Mouse (Mus musculus) CH12.LX (cell line): ENCODE measurements around the gene Cdhr2. TPM values are rescaled to one million over a fixed set of nuclear protein-coding genes. Genes with fewer than 3 reads are reported as not detected.

Source experiments
- DNase-seq: peaks from one replicate; pipeline ENCODE4 v3.0.0-alpha.2; 2013; ENCODE audit errors: extremely low read depth
- H3K27ac ChIP-seq: 2 replicates; pipeline ENCODE4 v1.5.1; 2012; ENCODE audit warnings: low read depth, mild to moderate bottlenecking, control low read depth, moderate library complexity; ENCODE audit not compliant: insufficient read depth
- H3K27me3 ChIP-seq: replicated peaks from 2 replicates; pipeline ENCODE3; 2012; ENCODE audit warnings: inconsistent platforms
- H3K36me3 ChIP-seq, 2 experiments: replicated peaks in 1 of 2; 2 replicates each; pipeline versions ENCODE3 to v1.6.1; 2012; ENCODE audit warnings: inconsistent platforms in 1 of 2, low read length in 1 of 2, mild to moderate bottlenecking in 1 of 2, mixed read lengths in 1 of 2, moderate library complexity in 1 of 2; ENCODE audit not compliant: control insufficient read depth in 1 of 2, insufficient read depth in 1 of 2
- H3K4me1 ChIP-seq, 2 experiments: 2 replicates each; pipeline ENCODE4 v1.6.1; 2012; ENCODE audit warnings: inconsistent platforms in 1 of 2, moderate library complexity in 1 of 2; ENCODE audit not compliant: insufficient read depth in 2 of 2, control insufficient read depth in 1 of 2
- H3K4me2 ChIP-seq: 2 replicates; pipeline ENCODE4 v1.6.1; 2012; ENCODE audit warnings: low read depth, mild to moderate bottlenecking, control low read depth; ENCODE audit not compliant: poor library complexity, insufficient read depth, severe bottlenecking
- H3K4me3 ChIP-seq, 3 experiments: fragments of 150-350 bp in 1 of 3; sonication (generic) in 1 of 3; replicated peaks in 1 of 3; 2 replicates each; pipeline versions ENCODE3 to v1.5.1; 2011 to 2012; ENCODE audit warnings: low read depth in 2 of 3, low read length in 2 of 3, mild to moderate bottlenecking in 2 of 3, moderate library complexity in 2 of 3, control low read depth in 1 of 3, improper control_type of control experiment in 1 of 3, inconsistent platforms in 1 of 3, mixed read lengths in 1 of 3; ENCODE audit not compliant: poor library complexity in 1 of 3
- H3K79me2 ChIP-seq: replicated peaks from 2 replicates; pipeline ENCODE4 v1.6.1; 2012; ENCODE audit warnings: mild to moderate bottlenecking, moderate library complexity; ENCODE audit not compliant: control insufficient read depth, poor library complexity, insufficient read depth, severe bottlenecking; ENCODE audit errors: extremely low read depth
- H3K9ac ChIP-seq: 2 replicates; pipeline ENCODE4 v1.6.1; 2012; ENCODE audit warnings: low read depth, mild to moderate bottlenecking, control low read depth, moderate library complexity; ENCODE audit not compliant: insufficient read depth
- H3K9me3 ChIP-seq: replicated peaks from 2 replicates; pipeline ENCODE3; 2012; ENCODE audit warnings: low read length, inconsistent platforms, mixed read lengths
- BHLHE40 ChIP-seq: IDR thresholded peaks from 2 replicates; pipeline ENCODE4 v1.6.1; 2011; ENCODE audit warnings: mild to moderate bottlenecking, low read depth, low read length, improper control_type of control experiment
- CHD1 ChIP-seq: IDR thresholded peaks from 2 replicates; pipeline ENCODE4 v1.6.1; 2012; ENCODE audit warnings: low read depth, low read length, improper control_type of control experiment, inconsistent platforms
- CTCF ChIP-seq, 2 experiments: IDR thresholded peaks in 1 of 2; conservative IDR thresholded peaks in 1 of 2; 2 replicates each; pipeline ENCODE4 v1.5.1; 2011 to 2012; ENCODE audit warnings: low read depth in 2 of 2, low read length in 2 of 2, improper control_type of control experiment in 1 of 2, inconsistent platforms in 1 of 2, mild to moderate bottlenecking in 1 of 2, moderate library complexity in 1 of 2
- E2F4 ChIP-seq: IDR thresholded peaks from 2 replicates; pipeline ENCODE4 v1.6.1; 2011; ENCODE audit warnings: low read depth, low read length, improper control_type of control experiment; ENCODE audit not compliant: insufficient replicate concordance
- ELF1 ChIP-seq: IDR thresholded peaks from 2 replicates; pipeline ENCODE4 v1.6.1; 2014; ENCODE audit warnings: low read depth, mild to moderate bottlenecking, inconsistent platforms, low read length, improper control_type of control experiment
- ETS1 ChIP-seq: conservative IDR thresholded peaks from 2 replicates; pipeline ENCODE4 v1.6.1; 2012; ENCODE audit warnings: low read depth, mild to moderate bottlenecking, inconsistent platforms, low read length, improper control_type of control experiment, moderate library complexity
- JUND ChIP-seq: conservative IDR thresholded peaks from 2 replicates; pipeline ENCODE4 v1.6.1; 2011; ENCODE audit warnings: low read depth, low read length, improper control_type of control experiment
- KAT2A ChIP-seq: IDR thresholded peaks from 2 replicates; pipeline ENCODE4 v1.6.1; 2012; ENCODE audit warnings: low read length, improper control_type of control experiment, inconsistent platforms; ENCODE audit not compliant: insufficient replicate concordance
- MAFK ChIP-seq: IDR thresholded peaks from 2 replicates; pipeline ENCODE4 v1.6.1; 2011; ENCODE audit warnings: low read length, improper control_type of control experiment; ENCODE audit not compliant: insufficient replicate concordance
- MAX ChIP-seq: IDR thresholded peaks from 2 replicates; pipeline ENCODE4 v1.6.1; 2011; ENCODE audit warnings: low read length, improper control_type of control experiment
- MEF2A ChIP-seq: IDR thresholded peaks from 2 replicates; pipeline ENCODE4 v1.6.1; 2014; ENCODE audit warnings: low read depth, mild to moderate bottlenecking, inconsistent platforms, low read length, improper control_type of control experiment, borderline replicate concordance
- MXI1 ChIP-seq: IDR thresholded peaks from 2 replicates; pipeline ENCODE4 v1.6.1; 2011; ENCODE audit warnings: mild to moderate bottlenecking, low read depth, low read length, improper control_type of control experiment
- MYC ChIP-seq: IDR thresholded peaks from 2 replicates; pipeline ENCODE4 v1.6.1; 2011; ENCODE audit warnings: low read depth, mild to moderate bottlenecking, improper control_type of control experiment, low read length
- NELFE ChIP-seq: IDR thresholded peaks from 2 replicates; pipeline ENCODE4 v1.6.1; 2011; ENCODE audit warnings: low read depth, low read length, improper control_type of control experiment
- NRF1 ChIP-seq: IDR thresholded peaks from 2 replicates; pipeline ENCODE4 v1.6.1; 2014; ENCODE audit warnings: low read depth, mild to moderate bottlenecking, inconsistent platforms, low read length, improper control_type of control experiment, moderate library complexity
- PAX5 ChIP-seq: IDR thresholded peaks from 2 replicates; pipeline ENCODE4 v1.6.1; 2012; ENCODE audit warnings: low read length, inconsistent platforms, mixed read lengths
- POLR2A ChIP-seq: IDR thresholded peaks from 2 replicates; pipeline ENCODE4 v1.6.1; 2011; ENCODE audit warnings: low read depth, mild to moderate bottlenecking, improper control_type of control experiment, low read length
- POLR2AphosphoS2 ChIP-seq: IDR thresholded peaks from 2 replicates; pipeline ENCODE4 v1.6.1; 2011; ENCODE audit warnings: low read depth, low read length, improper control_type of control experiment
- RAD21 ChIP-seq: IDR thresholded peaks from 2 replicates; pipeline ENCODE4 v1.6.1; 2011; ENCODE audit warnings: low read depth, mild to moderate bottlenecking, low read length, improper control_type of control experiment, moderate library complexity
- SMC3 ChIP-seq: IDR thresholded peaks from 2 replicates; pipeline ENCODE4 v1.6.1; 2011; ENCODE audit warnings: low read depth, low read length, improper control_type of control experiment
- TBP ChIP-seq: conservative IDR thresholded peaks from 2 replicates; pipeline ENCODE4 v1.6.1; 2011; ENCODE audit warnings: low read depth, low read length, improper control_type of control experiment
- USF1 ChIP-seq: IDR thresholded peaks from 2 replicates; pipeline ENCODE4 v1.6.1; 2014; ENCODE audit warnings: low read depth, mild to moderate bottlenecking, inconsistent platforms, low read length, improper control_type of control experiment
- ZMIZ1 ChIP-seq: IDR thresholded peaks from 2 replicates; pipeline ENCODE4 v1.6.1; 2012; ENCODE audit warnings: low read depth, mild to moderate bottlenecking, inconsistent platforms, low read length, improper control_type of control experiment
- ZNF384 ChIP-seq: IDR thresholded peaks from 2 replicates; pipeline ENCODE4 v1.6.1; 2012; ENCODE audit warnings: low read depth, low read length, improper control_type of control experiment, inconsistent platforms
- dilution Hi-C: fragments of 300-500 bp; cut with MboI; formaldehyde crosslinking; loops from 2 replicates; pipeline ENCODE4 v1.14.3; 2020; ENCODE audit warnings: low sequenced_read_pairs; ENCODE audit not compliant: extremely low pct_unique_long_range_greater_than_20kb, extremely low pct_ligation_motif_present
- in situ Hi-C: fragments of 300-500 bp; cut with MboI; formaldehyde crosslinking; loops from 3 replicates; pipeline ENCODE4 v1.14.3; 2019; ENCODE audit warnings: low sequenced_read_pairs, low pct_ligation_motif_present, low pct_unique_long_range_greater_than_20kb, mixed read lengths
- polyA plus RNA-seq: library from polyadenylated mRNA; unstranded; fragments of >175 nt; gene quantifications from 2 replicates; pipeline ENCODE4 v1.2.1, GENCODE M21; 2012; ENCODE audit warnings: low read depth; ENCODE audit not compliant: insufficient read length
- total RNA-seq, 2 experiments: library from RNA; depleted of rRNA; stranded (reverse); fragments of 300-350 nt in 1 of 2; fragments of >200 nt in 1 of 2; gene quantifications; 2 replicates each; pipeline ENCODE4 v1.2.3; 2012 to 2014

Cdhr2 gene
- total and polyA plus RNA-seq, 3 experiments, result not detected

DNA sequence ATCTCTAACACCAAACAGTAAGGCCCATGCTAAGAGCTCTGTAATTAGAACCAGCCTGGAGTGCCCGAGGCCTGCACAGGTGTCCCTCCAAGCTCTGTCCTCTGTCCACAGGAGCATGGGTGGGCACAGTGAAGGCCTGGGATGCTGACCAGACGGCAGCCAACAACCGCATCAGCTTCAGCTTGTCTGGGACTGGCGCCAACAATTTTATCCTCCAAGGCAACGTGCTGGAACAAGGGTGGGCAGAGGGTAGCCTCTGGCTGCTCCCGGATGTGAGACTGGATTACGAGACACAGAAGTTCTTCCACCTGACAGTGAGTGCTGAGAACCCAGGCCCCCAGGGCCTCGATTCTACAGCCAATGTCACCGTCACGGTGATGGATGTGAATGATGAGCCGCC, 24.9 kb downstream of the Cdhr2 start:
- no peak overlapping the region for H3K4me3 ChIP-seq
- in situ Hi-C loops, result loop anchor here (10.0 kb wide), 1 partner anchor 159 kb away; no protein-coding TSS in a partner anchor
- dilution Hi-C loops, result no loop called here

GRCm38 (mm10) chr13:54736931-54737330, 35.7 kb downstream of the Cdhr2 start:
- Histone ChIP-seq H3K79me2 (no peaks in the 10 kb centered on the region), H3K4me1 (no peaks in the 10 kb centered on the region), H3K27ac (no peak overlapping the region), H3K9me3 (peaks cover 5% of the 10 kb centered on the region), H3K4me3 (no peak overlapping the region), H3K27me3 (peaks cover 67% of the 10 kb centered on the region), H3K9ac (no peak overlapping the region), H3K4me2 (no peak overlapping the region), H3K36me3 (no peaks in the 10 kb centered on the region)
- TF ChIP-seq POLR2A (no peak), USF1 (no peak), MAX (no peak), JUND (no peak), CTCF (conservative IDR thresholded peaks at IDR 0.05 in 1 of 2, IDR thresholded peaks at IDR 0.05 in 1 of 2; ENCODE audit: low read depth in 2 of 2, low read length in 2 of 2) (no peak), NRF1 (no peak), SMC3 (no peak), TBP (no peak), ELF1 (no peak), NELFE (no peak), MEF2A (no peak), POLR2AphosphoS2 (no peak), PAX5 (no peak), KAT2A (no peak), BHLHE40 (no peak), ZMIZ1 (no peak), MXI1 (no peak), RAD21 (no peak), ZNF384 (no peak)
- in situ Hi-C loops, result no loop called here
- dilution Hi-C loops, result no loop called here
- no peak for DNase-seq

More for the DNA sequence above, 24.9 kb downstream of the Cdhr2 start:
- Histone ChIP-seq H3K4me2 (no peak overlapping the region), H3K27ac (no peak overlapping the region), H3K9me3 (peaks cover 8% of the 10 kb centered on the region), H3K9ac (no peak overlapping the region), H3K27me3 (peaks cover 60% of the 10 kb centered on the region), H3K4me1 (peaks cover 2 to 7% of the 10 kb centered on the region in 2 experiments; a peak in 3 of 4 replicates), H3K36me3 (no peaks in the 10 kb centered on the region), H3K79me2 (no peaks in the 10 kb centered on the region)
- no peak for DNase-seq
- TF ChIP-seq POLR2AphosphoS2, result no peak
- no peak for TF ChIP-seq CHD1
- TF ChIP-seq E2F4, result no peak
- TF ChIP-seq MAFK, result no peak
- TF ChIP-seq ELF1, result no peak
- TF ChIP-seq NELFE, result no peak
- no peak for TF ChIP-seq MYC
- TF ChIP-seq PAX5, result no peak
- TF ChIP-seq MAX, result no peak
- TF ChIP-seq ETS1, result no peak
- TF ChIP-seq POLR2A, result no peak
- no peak for TF ChIP-seq BHLHE40
